Mouse (Mus musculus): ENCODE measurements around the gene Rfx8. TPM values are rescaled to one million over a fixed set of nuclear protein-coding genes. Genes with fewer than 3 reads are reported as not detected.

Gene Rfx8
- polyA plus RNA-seq, 1 experiment from 2014 or later = 0.23 TPM

DNA sequence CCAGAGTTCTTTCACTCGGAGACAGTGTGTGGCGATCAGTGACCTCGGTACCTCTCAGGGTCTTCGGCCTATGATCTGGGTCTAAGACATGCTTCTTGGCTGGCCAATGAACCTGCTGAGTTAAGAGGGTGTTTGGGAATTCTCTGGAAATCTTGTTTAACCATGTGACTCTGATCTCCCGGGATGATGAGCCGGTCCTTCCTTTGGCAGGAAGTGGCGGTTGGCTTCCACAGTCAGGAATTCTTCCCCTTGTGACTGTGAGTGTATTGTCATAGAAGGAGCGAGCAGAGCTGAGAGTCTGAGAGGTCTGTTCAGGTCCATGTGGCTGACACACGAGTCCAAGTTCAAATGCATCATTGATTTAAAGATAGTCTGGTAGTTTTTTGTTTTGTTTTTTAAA, 37.4 kb upstream of the Rfx8 start:
- H3K27ac ChIP-seq (ENCODE audit: low read depth, low read length) = no peak overlapping the region
- no peak overlapping the region for H3K9ac ChIP-seq (ENCODE audit: low read depth, low read length)
- no peak overlapping the region for H3K4me3 ChIP-seq (ENCODE audit: low read length)
- H3K36me3 ChIP-seq (ENCODE audit: control insufficient read depth, insufficient read depth, low read length) = no peaks in the 10 kb centered on the region
- H3K4me2 ChIP-seq (ENCODE audit: low read length) = no peak overlapping the region
- ATAC-seq = no peak
- no peaks in the 10 kb centered on the region for H3K27me3 ChIP-seq (replicated peaks; ENCODE audit: control insufficient read depth, insufficient read depth, low read length)
- WGBS = 73% methylated on average over 9 of the region's 9 CpGs
- H3K4me1 ChIP-seq (ENCODE audit: control insufficient read depth, insufficient read depth, low read depth, low read length) = peaks cover 16% of the 10 kb centered on the region
- no peaks in the 10 kb centered on the region for H3K9me3 ChIP-seq (ENCODE audit: control insufficient read depth, low read length)

DNA sequence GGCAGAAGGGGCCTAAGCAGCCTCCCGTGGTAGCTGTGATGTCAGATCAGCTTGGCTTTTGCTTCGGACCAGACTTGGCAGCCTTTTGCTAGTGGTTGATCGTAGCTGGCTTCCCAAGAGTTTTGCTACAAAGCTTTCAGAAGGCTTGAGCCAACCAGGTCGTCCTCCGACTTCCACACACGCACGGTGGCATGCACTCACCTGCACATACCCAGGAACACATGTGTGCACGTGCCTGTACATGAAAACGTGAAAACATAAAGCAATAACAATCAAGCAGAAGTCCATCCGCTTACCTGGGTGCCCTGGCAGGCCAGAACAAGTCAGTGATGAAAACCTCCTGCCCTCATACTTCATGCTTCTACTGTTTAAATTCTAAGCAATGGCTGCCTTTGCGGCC, 36.2 kb upstream of the Rfx8 start:
- Histone ChIP-seq H3K36me3 (ENCODE audit: control insufficient read depth, insufficient read depth, low read length) (no peaks in the 10 kb centered on the region), H3K4me2 (ENCODE audit: low read length) (no peak overlapping the region), H3K9me3 (ENCODE audit: control insufficient read depth, low read length) (no peaks in the 10 kb centered on the region), H3K27me3 (replicated peaks; ENCODE audit: control insufficient read depth, insufficient read depth, low read length) (no peaks in the 10 kb centered on the region), H3K9ac (ENCODE audit: low read depth, low read length) (no peak overlapping the region), H3K4me1 (ENCODE audit: control insufficient read depth, insufficient read depth, low read depth, low read length) (peaks cover 10% of the 10 kb centered on the region), H3K27ac (ENCODE audit: low read depth, low read length) (no peak overlapping the region), H3K4me3 (ENCODE audit: low read length) (no peak overlapping the region)
- ATAC-seq = no peak
- WGBS = 83% methylated on average over 11 of the region's 11 CpGs

DNA sequence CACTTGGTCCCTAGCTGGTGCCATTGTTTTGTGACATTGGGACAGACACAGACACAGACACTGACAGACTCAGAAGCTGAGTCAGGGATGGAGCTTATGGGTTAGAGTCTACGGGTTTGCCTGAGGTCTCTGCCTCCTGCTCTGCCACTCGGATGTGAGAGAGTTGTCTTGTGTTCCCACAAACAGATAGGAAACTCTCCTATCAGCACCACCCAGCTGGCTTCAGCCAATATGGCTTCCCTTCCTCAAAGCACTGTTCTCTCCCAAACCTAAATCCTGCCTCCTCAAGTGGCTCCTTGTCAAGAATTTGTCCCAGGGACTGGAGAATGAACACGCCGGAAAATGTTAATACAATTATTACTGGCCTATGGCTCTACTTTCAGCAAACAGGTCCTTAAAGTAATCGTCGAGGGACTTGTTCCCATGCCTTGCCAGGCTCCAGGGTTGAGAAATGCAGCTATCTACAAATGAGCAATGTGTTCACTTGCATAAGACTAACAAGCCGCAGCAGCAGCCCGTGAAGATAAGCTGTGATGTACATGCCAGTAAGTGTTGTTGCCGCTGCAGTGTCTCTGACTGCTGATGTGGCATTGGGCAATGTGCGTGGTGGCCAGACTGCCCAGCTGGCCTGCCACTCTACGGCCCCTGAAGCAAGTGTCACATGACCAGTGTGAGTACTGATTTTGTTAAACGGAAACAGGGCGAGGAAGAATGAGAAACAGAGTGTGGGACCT, 33.6 kb upstream of the Rfx8 start:
- Histone ChIP-seq H3K9me3 (ENCODE audit: control insufficient read depth, low read length) (no peaks in the 10 kb centered on the region), H3K36me3 (ENCODE audit: control insufficient read depth, insufficient read depth, low read length) (no peaks in the 10 kb centered on the region), H3K9ac (ENCODE audit: low read depth, low read length) (no peak overlapping the region), H3K4me1 (ENCODE audit: control insufficient read depth, insufficient read depth, low read depth, low read length) (peaks cover 3% of the 10 kb centered on the region), H3K4me3 (ENCODE audit: low read length) (no peak overlapping the region), H3K4me2 (ENCODE audit: low read length) (no peak overlapping the region), H3K27me3 (replicated peaks; ENCODE audit: control insufficient read depth, insufficient read depth, low read length) (no peaks in the 10 kb centered on the region), H3K27ac (ENCODE audit: low read depth, low read length) (no peak overlapping the region)
- 0 out of 2 replicates have a peak, but pooled peaks have one; percentile 14 for ATAC-seq
- 75% methylated on average over 13 of the region's 13 CpGs for WGBS

DNA sequence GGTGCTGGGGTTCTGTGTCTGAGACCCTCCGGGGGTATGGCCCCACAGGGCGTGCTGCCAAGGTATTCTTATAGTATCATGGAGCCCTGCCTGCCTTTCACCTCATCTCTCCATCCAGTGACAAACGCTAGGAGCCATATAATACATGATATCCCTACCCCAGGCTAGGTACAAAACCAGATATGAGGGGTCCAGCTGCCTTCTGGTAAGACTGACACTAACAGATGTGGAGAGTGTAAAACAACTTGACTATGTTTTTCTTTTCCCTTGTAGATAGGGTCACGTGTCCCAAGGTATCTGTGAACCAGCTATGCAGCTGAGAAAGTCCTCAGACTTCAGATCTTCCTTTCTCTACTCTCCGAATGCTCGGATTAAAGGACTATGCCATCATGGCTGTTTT, 30.7 kb upstream of the Rfx8 start:
- Histone ChIP-seq H3K4me1 (ENCODE audit: control insufficient read depth, insufficient read depth, low read depth, low read length) (peaks cover 4% of the 10 kb centered on the region), H3K9me3 (ENCODE audit: control insufficient read depth, low read length) (no peaks in the 10 kb centered on the region), H3K4me2 (ENCODE audit: low read length) (no peak overlapping the region), H3K9ac (ENCODE audit: low read depth, low read length) (no peak overlapping the region), H3K36me3 (ENCODE audit: control insufficient read depth, insufficient read depth, low read length) (no peaks in the 10 kb centered on the region), H3K27me3 (replicated peaks; ENCODE audit: control insufficient read depth, insufficient read depth, low read length) (no peaks in the 10 kb centered on the region), H3K27ac (ENCODE audit: low read depth, low read length) (no peak overlapping the region), H3K4me3 (ENCODE audit: low read length) (no peak overlapping the region)
- 84% methylated on average over 6 of the region's 6 CpGs for WGBS
- no peak for ATAC-seq

DNA sequence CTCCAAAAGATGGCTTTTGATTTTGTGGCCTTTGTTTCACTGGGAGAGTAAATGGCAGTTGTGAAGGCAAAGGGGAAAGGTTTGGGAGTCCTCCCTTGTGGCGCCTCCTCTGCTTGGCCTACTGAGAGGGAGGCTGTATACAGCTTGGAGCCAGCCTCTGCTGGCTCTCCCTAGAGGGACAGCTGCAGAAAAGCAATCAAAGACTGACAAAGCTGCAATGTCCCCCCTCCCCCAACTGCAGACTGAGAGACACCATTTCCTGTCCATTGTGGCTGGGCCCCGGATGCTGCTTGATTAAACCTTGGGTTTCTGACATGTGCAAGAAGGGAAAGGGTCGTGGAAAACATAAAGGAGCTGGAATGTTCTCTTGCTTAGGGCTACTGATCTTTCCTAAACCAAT, 28.9 kb upstream of the Rfx8 start:
- Histone ChIP-seq H3K9me3 (ENCODE audit: control insufficient read depth, low read length) (no peaks in the 10 kb centered on the region), H3K4me2 (ENCODE audit: low read length) (no peak overlapping the region), H3K27me3 (replicated peaks; ENCODE audit: control insufficient read depth, insufficient read depth, low read length) (no peaks in the 10 kb centered on the region), H3K9ac (ENCODE audit: low read depth, low read length) (no peak overlapping the region), H3K36me3 (ENCODE audit: control insufficient read depth, insufficient read depth, low read length) (no peaks in the 10 kb centered on the region), H3K4me1 (ENCODE audit: control insufficient read depth, insufficient read depth, low read depth, low read length) (peaks cover 6% of the 10 kb centered on the region), H3K4me3 (ENCODE audit: low read length) (no peak overlapping the region), H3K27ac (ENCODE audit: low read depth, low read length) (no peak overlapping the region)
- WGBS = 27% methylated on average over 3 of the region's 3 CpGs
- 0 out of 2 replicates have a peak, but pooled peaks have one; percentile 56 for ATAC-seq

DNA sequence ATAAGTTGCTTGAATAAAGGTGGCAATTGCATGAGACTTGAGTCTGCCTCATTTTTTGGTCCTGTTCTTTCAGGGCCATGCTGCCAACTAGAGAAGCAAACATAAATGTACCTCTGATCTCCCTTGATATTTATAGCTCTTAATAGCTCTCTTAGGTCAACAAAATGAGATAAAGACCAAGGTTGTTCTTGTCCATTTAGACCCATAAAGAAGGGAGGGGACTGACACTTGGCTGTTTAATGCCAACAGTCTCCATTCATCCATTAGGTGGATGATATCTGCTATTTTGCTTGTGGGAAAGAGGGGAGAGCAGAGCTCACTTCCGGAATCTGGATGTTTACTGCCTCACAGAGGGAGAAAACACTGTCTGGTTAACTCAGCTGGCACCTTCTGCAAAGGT, 28.4 kb upstream of the Rfx8 start:
- H3K27ac ChIP-seq (ENCODE audit: low read depth, low read length) = no peak overlapping the region
- ATAC-seq = no peak
- WGBS = 68% methylated on average over 1 of the region's 1 CpGs

DNA sequence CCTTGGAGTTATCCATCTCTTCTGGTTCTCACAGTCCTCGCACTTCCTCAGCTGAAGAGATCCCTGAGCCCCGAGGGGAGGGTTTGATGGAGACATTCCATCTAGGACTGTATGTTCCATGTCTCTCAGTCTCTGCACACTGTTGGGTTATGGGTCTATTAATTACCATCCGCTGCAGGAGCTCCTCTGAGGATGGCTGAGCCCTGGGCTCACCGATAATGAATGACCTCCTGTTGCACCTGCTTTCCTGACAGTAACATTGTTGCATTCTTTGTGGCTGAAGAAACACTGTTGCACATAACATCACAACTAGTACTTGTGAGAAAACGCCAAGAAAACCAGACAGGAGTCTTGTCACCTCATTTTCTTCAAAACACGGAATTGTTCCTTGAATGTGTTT, 27.9 kb upstream of the Rfx8 start:
- Histone ChIP-seq H3K36me3 (ENCODE audit: control insufficient read depth, insufficient read depth, low read length) (no peaks in the 10 kb centered on the region), H3K4me1 (ENCODE audit: control insufficient read depth, insufficient read depth, low read depth, low read length) (peaks cover 6% of the 10 kb centered on the region), H3K4me3 (ENCODE audit: low read length) (no peak overlapping the region), H3K4me2 (ENCODE audit: low read length) (no peak overlapping the region), H3K9ac (ENCODE audit: low read depth, low read length) (no peak overlapping the region), H3K9me3 (ENCODE audit: control insufficient read depth, low read length) (no peaks in the 10 kb centered on the region), H3K27me3 (replicated peaks; ENCODE audit: control insufficient read depth, insufficient read depth, low read length) (no peaks in the 10 kb centered on the region), H3K27ac (ENCODE audit: low read depth, low read length) (no peak overlapping the region)
- WGBS = 75% methylated on average over 6 of the region's 6 CpGs
- no peak for ATAC-seq

More for the DNA sequence above, 28.4 kb upstream of the Rfx8 start:
- H3K4me1 ChIP-seq (ENCODE audit: control insufficient read depth, insufficient read depth, low read depth, low read length) = peaks cover 6% of the 10 kb centered on the region
- no peaks in the 10 kb centered on the region for H3K27me3 ChIP-seq (replicated peaks; ENCODE audit: control insufficient read depth, insufficient read depth, low read length)
- H3K9me3 ChIP-seq (ENCODE audit: control insufficient read depth, low read length) = no peaks in the 10 kb centered on the region
- H3K9ac ChIP-seq (ENCODE audit: low read depth, low read length) = no peak overlapping the region
- no peak overlapping the region for H3K4me3 ChIP-seq (ENCODE audit: low read length)
- H3K4me2 ChIP-seq (ENCODE audit: low read length) = no peak overlapping the region
- H3K36me3 ChIP-seq (ENCODE audit: control insufficient read depth, insufficient read depth, low read length) = no peaks in the 10 kb centered on the region

DNA sequence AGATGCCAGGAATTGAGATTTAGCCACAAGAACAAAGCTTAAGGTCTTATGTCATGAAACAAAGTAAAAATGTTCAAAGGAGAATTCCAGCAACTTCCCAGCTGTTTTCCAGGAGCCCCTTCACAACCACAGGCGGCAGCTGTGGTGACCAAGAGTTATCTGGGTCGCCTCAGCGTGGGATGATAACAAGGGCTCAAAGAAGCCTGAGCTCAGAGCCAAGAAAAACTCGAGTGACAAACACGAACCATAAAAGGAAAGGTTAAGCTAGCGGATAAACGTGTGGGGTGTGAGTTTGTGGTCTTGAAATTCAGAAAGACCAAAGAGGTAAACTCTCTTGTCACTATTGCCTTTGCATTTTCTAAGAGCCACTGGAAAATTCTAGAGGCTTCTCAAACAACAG, 25.7 kb upstream of the Rfx8 start:
- Histone ChIP-seq H3K4me3 (ENCODE audit: low read length) (no peak overlapping the region), H3K9me3 (ENCODE audit: control insufficient read depth, low read length) (no peaks in the 10 kb centered on the region), H3K27ac (ENCODE audit: low read depth, low read length) (no peak overlapping the region), H3K36me3 (ENCODE audit: control insufficient read depth, insufficient read depth, low read length) (no peaks in the 10 kb centered on the region), H3K4me2 (ENCODE audit: low read length) (no peak overlapping the region), H3K9ac (ENCODE audit: low read depth, low read length) (no peak overlapping the region), H3K27me3 (replicated peaks; ENCODE audit: control insufficient read depth, insufficient read depth, low read length) (no peaks in the 10 kb centered on the region), H3K4me1 (ENCODE audit: control insufficient read depth, insufficient read depth, low read depth, low read length) (peaks cover 7% of the 10 kb centered on the region)
- 43% methylated on average over 7 of the region's 7 CpGs for WGBS
- no peak for ATAC-seq

DNA sequence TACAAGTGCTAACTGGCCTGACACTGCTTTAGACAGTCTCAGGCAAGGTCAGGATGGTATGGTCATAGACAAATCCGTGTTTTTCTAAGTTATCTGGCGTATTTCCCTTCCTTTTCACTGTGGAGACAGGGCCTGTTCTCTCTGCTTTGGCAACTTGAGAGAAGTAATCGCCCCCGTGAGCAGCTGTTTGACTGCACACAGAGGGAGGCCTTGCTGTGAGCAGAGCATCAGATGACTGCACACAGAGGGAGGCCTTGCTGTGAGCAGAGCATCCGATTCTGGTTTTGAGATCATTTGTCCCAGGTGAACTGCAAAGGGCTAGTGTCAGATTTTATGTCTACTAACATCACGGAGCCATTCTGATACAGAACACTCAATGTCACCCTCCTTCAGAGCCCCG, 20.2 kb upstream of the Rfx8 start:
- Histone ChIP-seq H3K27ac (ENCODE audit: low read depth, low read length) (no peak overlapping the region), H3K27me3 (replicated peaks; ENCODE audit: control insufficient read depth, insufficient read depth, low read length) (no peaks in the 10 kb centered on the region), H3K9me3 (ENCODE audit: control insufficient read depth, low read length) (no peaks in the 10 kb centered on the region), H3K4me1 (ENCODE audit: control insufficient read depth, insufficient read depth, low read depth, low read length) (peaks cover 7% of the 10 kb centered on the region), H3K9ac (ENCODE audit: low read depth, low read length) (no peak overlapping the region), H3K4me3 (ENCODE audit: low read length) (no peak overlapping the region), H3K4me2 (ENCODE audit: low read length) (no peak overlapping the region), H3K36me3 (ENCODE audit: control insufficient read depth, insufficient read depth, low read length) (no peaks in the 10 kb centered on the region)
- 29% methylated on average over 7 of the region's 7 CpGs for WGBS
- peak; percentile 57; the same call in 1 of the 2 replicates for ATAC-seq
